Mouse (Mus musculus): Measurements from ENCODE around the gene Tacc3. TPM values are rescaled to one million over a fixed set of nuclear protein-coding genes. Genes with fewer than 3 reads are reported as not detected.

Gene Tacc3
- total RNA-seq, 1 experiment from 2014 or later: 30.8 TPM

DNA sequence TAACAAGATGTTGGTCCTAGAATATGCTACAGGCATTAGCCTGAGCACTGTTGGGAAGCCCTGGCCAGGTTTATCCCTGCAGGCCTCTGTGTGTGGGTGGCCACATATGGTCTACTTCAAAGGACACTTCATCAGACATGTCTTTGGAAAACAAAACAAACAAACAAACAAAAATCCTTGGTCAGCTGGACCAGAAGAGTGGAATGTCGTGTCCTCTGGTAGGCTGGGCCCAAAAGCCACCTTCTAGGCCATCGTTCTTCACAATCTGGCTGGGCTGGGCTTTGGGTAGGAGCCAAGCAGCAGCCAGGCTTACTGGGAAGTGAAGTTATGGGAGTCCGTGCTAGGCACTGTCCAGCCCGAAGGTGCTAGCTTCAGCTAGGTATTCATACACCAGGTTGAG is 49.2 kb downstream of the Tacc3 start:
- no peak for ATAC-seq (replicated peaks; ENCODE audit: insufficient number of reproducible peaks, low FRiP score, low TSS enrichment, poor library complexity, severe bottlenecking)

GRCm38 (mm10) chr5:33709037-33709436 is 51.1 kb downstream of the Tacc3 start:
- no peak for ATAC-seq (replicated peaks; ENCODE audit: insufficient number of reproducible peaks, low FRiP score, low TSS enrichment, poor library complexity, severe bottlenecking)

- ATAC-seq (replicated peaks; ENCODE audit: insufficient number of reproducible peaks, low FRiP score, low TSS enrichment, poor library complexity, severe bottlenecking): no peak
Measured at GRCm38 (mm10) chr5:33712550-33712949, 54.6 kb downstream of the Tacc3 start.

DNA sequence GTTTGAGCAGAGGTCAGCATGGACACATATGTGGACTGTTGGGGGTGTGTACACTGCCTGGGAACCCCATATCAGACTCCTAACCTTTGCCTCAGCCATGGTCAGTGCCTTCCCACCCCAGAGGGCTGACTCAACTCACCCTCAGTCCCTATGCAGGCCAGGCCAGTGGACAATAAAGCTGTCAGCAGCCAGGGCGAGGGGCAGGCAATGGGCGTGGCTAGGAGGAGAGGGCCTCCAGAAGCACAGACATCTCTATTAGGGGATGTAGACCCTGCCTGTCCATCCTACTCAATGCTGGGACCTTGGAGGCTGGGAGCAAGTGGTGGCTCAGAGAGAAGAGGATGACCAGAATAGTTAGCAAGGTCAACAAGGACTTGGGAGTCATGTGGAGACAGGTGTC is 57.3 kb downstream of the Tacc3 start:
- ATAC-seq (replicated peaks; ENCODE audit: insufficient number of reproducible peaks, low FRiP score, low TSS enrichment, poor library complexity, severe bottlenecking): no peak

- no peak for ATAC-seq (replicated peaks; ENCODE audit: insufficient number of reproducible peaks, low FRiP score, low TSS enrichment, poor library complexity, severe bottlenecking)
Measured at GRCm38 (mm10) chr5:33716467-33716866, 58.5 kb downstream of the Tacc3 start.

DNA sequence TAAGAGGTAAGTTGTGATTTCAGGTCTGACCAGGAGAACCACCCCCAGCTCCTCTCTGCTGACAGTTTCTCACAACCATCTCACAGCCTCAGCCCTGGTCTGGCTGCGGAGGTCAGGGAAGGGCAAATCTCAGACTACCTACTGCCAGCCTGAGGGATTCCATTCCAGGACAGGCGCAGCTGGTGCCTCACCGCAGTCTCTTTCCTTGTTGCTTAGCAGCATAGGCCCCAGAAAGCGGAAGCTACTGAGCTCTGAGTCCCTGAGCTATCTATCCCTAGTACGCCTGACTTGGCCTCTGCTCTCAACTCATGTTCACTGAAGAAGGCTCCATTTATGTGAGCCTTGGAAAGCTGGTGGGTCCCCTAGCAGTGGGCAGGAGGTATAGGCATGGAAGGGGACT is 60.5 kb downstream of the Tacc3 start:
- no peak for ATAC-seq (replicated peaks; ENCODE audit: insufficient number of reproducible peaks, low FRiP score, low TSS enrichment, poor library complexity, severe bottlenecking)

GRCm38 (mm10) chr5:33720852-33721490 is 63.0 kb downstream of the Tacc3 start:
- no peak for ATAC-seq (replicated peaks; ENCODE audit: insufficient number of reproducible peaks, low FRiP score, low TSS enrichment, poor library complexity, severe bottlenecking)

GRCm38 (mm10) chr5:33721541-33722265 is 63.8 kb downstream of the Tacc3 start, which contains the start of gene Fgfr3:
Gene Fgfr3 (plus strand): TSS chr5:33721674.
- ATAC-seq (replicated peaks; ENCODE audit: insufficient number of reproducible peaks, low FRiP score, low TSS enrichment, poor library complexity, severe bottlenecking): no peak

DNA sequence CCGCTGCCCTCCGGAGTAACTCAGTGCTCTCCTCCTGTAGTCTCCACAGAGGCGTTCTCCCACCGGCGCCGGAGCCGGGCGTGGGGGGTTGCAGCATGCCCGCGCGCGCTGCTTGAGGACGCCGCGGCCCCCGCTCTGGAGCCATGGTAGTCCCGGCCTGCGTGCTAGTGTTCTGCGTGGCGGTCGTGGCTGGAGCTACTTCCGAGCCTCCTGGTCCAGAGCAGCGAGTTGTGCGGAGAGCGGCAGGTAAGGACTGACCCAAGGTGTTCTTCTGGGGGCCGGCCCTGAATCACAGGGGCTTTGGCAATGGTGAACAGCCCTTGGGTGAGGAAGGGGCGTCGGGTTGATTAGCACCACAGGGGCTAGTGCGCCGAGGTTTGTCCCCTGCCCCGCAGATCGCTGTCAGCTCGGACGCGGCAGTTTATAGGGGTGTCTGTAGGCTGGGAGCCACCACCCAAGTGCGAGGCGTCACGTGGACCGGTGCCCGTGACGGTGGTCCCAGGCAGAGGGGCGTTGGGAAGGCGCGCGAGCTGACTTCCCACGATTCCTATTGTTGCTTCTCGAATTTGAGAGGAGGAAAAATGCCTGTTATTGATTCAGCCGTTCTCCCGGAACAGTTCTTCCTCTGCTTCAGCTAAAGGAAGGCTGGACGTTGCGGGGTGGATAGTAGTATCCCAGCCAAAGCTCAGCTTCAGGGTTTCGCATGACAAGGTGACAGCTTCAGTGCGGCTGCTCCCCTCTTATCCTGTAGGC is 64.5 kb downstream of the Tacc3 start:
- no peak for ATAC-seq (replicated peaks; ENCODE audit: insufficient number of reproducible peaks, low FRiP score, low TSS enrichment, poor library complexity, severe bottlenecking)

DNA sequence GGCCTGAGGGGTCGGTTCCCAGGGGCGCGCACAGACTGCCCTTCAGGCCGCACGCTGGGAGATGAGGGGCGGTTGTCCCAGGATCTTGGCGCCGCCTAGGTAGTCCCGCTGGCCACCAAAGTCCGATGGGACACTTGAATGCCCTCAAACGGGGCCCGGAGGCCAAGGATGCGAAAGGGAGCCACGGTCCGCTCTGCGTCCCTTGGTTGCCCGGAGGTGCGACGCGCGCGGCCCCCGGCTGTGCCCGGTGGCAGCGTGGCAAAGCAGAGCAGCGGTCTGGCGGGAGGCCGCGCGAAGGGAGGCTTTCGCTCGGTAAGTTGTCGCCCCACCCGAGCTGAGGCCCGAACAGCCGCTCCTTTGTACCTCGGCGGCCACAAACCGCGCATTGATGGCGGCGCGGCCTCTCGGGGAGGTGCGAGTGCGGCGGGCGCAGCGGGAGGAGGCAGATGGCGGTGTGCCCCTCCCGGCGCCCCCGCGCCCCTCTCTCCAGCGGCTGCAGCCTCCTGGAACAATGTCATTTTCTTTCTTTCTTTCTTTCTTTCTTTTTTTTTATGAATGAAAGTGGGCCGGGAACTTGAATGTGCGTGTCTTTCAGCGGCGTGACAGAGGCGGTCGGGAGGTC is 65.2 kb downstream of the Tacc3 start:
- ATAC-seq (replicated peaks; ENCODE audit: insufficient number of reproducible peaks, low FRiP score, low TSS enrichment, poor library complexity, severe bottlenecking): no peak

GRCm38 (mm10) chr5:33723641-33724465 is 65.9 kb downstream of the Tacc3 start:
- ATAC-seq (replicated peaks; ENCODE audit: insufficient number of reproducible peaks, low FRiP score, low TSS enrichment, poor library complexity, severe bottlenecking): no peak

DNA sequence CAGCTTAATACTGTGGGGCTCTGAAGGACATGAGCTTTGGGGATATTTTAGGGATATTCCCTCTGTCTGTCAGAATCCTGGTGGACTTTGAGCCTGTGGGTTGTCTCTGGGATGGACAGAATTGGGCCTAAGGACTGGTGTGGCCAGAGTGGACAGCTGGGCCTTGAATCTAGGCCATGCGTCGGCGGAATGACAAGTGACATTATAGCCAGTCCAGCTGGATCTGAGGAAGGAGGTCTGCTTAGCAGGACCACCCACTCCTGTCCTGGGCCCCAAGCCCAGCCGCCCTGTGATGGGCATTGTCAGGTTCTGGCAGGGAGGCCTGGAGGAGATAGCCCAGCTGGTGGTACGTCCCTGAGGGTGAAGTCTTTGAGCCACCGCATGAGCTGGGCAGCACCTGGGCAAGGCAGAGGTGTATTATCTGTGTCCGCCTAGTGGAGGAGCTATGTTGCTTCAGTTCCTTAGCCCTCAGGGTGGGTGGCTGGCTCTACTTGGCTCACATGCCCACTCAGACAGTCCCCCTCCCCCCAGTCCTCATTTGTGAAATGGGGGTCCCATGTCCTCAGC is 68.2 kb downstream of the Tacc3 start:
- no peak for ATAC-seq (replicated peaks; ENCODE audit: insufficient number of reproducible peaks, low FRiP score, low TSS enrichment, poor library complexity, severe bottlenecking)

DNA sequence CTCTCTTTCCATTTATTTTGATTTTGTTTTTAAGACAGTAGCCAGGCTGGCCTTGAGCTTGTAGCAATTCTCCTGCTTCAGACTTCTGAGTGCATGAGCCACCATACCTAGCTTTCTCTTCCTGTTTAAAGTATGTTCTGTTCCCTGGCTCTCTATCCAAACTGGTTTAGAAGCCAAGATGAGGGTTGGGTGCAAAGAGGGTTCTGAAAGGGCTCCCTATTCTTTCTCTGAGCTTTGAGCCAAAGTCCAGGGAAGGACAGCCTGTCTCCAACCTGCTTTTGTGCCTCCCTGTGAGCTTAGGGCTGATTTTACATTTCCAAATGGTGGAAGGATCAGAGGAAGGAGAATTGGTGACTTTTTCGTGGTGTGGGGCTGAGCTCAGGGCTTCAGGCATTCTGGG is 69.0 kb downstream of the Tacc3 start:
- no peak for ATAC-seq (replicated peaks; ENCODE audit: insufficient number of reproducible peaks, low FRiP score, low TSS enrichment, poor library complexity, severe bottlenecking)

Other genes starting within 250 kb of the Tacc3 start
- gene Nkx1-1, start 224.2 kb upstream of the Tacc3 start, total RNA-seq (2017): not detected in 3 replicates
- 12.5 to 25.0 TPM (median 16.3 TPM) in 3 replicates for gene Fam53a, start 28.5 kb upstream of the Tacc3 start, total RNA-seq (2017)
- 2.0 TPM in 1 of 3 replicates, not detected in the others for gene Gm9903, start 28.2 kb upstream of the Tacc3 start, total RNA-seq (2017)
- gene Slbp, start 5.6 kb upstream of the Tacc3 start, total RNA-seq (2017): 195 to 235 TPM (median 203 TPM) in 3 replicates
- gene Tmem129, start 288 bp downstream of the Tacc3 start, total RNA-seq (2017): 5.3 to 21.8 TPM (median 6.9 TPM) in 3 replicates
- gene Fgfr3, start 63.5 kb downstream of the Tacc3 start, total RNA-seq (2017): not detected in 3 replicates
- gene Letm1, start 124.7 kb downstream of the Tacc3 start, total RNA-seq (2017): 15.7 to 27.1 TPM (median 21.0 TPM) in 3 replicates
- 28.8 to 58.1 TPM (median 35.7 TPM) in 3 replicates for gene Nsd2, start 162.6 kb downstream of the Tacc3 start, total RNA-seq (2017)

All from monocyte, adult 5-6 weeks (primary cell).